Mouse (Mus musculus): ENCODE results near the gene Egfl8.

Egfl8 gene

DNA sequence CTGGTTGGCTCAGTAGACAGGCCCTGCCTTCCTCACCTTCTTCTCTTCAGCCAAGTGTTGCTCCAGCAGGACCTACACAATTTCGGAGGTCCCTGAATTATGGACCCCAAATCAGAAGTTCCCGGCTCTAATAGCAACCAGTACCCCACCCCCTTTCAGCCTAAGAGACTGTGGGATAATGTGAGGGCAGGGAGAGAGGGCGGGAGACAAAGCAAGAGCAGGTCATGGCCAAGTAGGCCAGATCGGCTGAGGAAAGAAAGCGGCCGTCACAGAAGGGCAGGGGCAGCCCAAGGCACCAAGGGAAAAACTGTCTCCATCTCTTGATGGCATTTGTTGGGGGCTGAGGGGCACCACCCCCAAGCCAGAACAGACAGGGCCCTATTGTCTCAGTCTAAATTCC lies at the start of gene Egfl8:
Gene Egfl8, minus strand, starts transcription at position 101 of the 400 bp plus-strand sequence.
- TF ChIP-seq GATA4 (IDR thresholded peaks at IDR 0.05; ENCODE audit: insufficient replicate concordance, low read length) = no peak

DNA sequence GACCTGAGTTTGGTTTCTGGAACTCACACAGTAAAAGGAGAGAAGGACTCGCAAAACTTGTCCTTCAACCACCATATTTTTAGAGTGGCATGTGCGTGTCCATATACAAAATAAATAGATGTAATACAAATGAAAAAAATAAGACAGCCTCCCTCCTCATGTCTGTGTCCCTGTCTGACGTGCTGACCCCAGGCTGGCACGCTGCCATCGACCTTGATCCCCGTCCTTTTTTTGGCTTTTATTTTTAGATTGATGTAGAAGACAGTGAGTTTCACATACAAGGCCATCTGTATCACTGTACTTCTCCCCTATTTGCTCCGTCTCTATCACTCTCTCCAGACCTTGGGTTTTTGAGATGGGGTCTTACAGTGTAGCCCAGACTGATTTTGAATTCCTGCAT lies 48.7 kb upstream of the Egfl8 start:
- no peak for TF ChIP-seq GATA4 (IDR thresholded peaks at IDR 0.05; ENCODE audit: insufficient replicate concordance, low read length)

DNA sequence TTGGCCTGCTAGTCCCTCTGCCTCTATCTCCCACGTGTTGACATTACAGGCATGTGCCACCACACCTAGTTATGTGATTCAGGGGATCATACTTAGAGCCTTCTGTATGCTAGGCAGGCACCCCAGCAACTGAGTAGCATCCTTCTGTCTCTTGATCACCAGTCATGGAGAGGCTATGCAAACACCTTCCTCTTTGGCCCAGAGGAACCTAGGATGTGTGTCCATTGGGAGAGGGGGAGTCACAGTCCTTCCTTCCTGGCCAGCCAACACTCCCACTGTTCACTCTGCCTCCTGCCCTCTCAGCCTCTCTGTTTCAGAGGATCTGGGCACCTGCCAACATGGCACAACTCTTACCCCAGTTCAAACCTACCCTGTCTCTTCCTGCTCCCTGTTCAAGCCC lies 47.8 kb upstream of the Egfl8 start:
- TF ChIP-seq GATA4 (IDR thresholded peaks at IDR 0.05; ENCODE audit: insufficient replicate concordance, low read length) = no peak

DNA sequence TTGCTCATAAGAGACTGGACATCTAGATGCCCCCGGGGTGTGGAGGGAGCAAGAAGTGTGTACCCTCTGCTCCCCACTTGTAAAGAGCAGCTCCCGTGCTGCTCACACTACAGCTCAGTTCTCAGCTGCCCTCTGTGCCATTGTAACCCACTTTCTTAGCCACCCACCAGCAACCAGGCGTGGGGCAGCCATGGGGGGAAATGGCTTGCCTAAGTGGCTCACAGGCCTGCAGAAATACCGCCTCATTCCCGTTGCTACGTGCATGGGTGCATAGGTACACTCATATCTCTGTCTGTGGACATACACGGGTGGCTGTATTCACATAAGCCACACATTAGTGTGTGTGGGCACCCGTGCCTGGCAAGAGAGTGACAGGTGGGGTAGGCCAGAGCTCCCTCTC lies 47.2 kb upstream of the Egfl8 start:
- TF ChIP-seq GATA4 (IDR thresholded peaks at IDR 0.05; ENCODE audit: insufficient replicate concordance, low read length) = no peak

DNA sequence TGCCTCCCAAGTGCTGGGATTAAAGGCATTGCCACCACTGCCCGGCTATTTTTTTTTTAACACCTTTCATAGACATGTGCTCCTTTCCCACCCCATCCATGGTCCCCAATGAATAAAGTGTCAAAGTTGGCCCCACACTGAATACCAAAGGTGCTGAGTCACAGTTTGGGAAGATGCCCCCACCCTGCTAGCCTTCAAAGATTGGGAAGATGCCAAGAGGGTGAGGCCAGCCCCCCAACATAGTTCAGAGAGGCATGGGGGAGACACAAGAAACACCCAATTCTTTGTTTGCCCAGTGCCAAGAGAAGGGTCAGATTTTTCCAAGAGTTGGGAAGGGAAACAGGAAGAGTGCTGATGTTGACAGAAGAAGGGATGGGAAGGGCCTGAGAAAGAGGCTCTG lies 46.7 kb upstream of the Egfl8 start:
- no peak for TF ChIP-seq GATA4 (IDR thresholded peaks at IDR 0.05; ENCODE audit: insufficient replicate concordance, low read length)

DNA sequence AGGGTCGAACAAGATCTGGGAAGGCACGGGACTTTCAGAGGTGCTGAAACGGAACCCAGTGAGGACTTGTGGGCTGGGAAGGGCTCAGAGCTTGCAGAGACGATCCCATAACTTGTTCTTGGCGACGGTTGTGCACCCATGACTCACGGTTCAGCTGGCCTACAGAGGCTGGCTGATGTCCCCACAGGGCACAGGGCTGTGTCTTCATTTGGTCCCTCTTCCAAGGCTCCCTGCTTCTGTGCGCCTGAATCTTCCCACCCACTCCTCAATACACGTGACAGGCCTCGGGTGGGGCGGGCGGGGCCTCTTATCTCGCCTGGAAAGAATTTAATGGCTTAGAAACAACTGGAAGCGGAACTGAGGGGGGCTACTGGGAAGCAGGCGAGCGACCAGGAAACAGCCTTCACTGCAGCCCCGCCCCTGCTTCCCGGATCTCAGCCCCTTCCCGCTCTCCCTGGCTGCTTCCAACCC lies 45.4 kb upstream of the Egfl8 start:
- peak; percentile 75; the same call in 1 of the 2 replicates for TF ChIP-seq GATA4 (IDR thresholded peaks at IDR 0.05; ENCODE audit: insufficient replicate concordance, low read length)

DNA sequence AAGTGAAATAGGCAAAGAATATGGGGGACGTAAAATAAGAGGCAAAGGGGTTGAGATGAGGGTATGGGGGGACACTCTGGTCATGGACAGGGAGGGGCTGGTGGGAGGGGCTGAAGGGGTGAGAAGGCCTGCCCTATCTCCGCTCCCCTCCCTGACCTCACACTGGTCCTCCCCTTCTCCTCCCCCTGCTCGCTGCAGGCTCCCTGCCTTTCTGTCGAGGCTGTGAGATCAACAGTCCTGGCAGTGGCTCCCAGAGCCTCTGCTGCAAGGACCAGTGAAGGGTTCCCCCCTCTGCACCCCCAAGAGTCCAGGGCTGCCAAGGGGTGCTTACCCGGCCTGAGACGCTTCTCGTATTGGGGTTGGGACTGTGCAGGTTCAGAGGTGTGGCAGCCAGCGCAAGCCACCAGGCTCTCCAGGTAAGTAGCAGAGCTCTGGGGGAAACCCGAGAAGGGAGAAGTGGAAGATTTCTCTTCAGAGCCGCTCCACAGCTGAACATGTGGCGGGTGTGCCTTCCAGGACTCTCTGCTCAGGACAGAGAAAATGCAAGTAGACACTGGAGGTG lies 44.6 kb upstream of the Egfl8 start:
- TF ChIP-seq GATA4 (IDR thresholded peaks at IDR 0.05; ENCODE audit: insufficient replicate concordance, low read length) = no peak; the same call in 1 of the 2 replicates

DNA sequence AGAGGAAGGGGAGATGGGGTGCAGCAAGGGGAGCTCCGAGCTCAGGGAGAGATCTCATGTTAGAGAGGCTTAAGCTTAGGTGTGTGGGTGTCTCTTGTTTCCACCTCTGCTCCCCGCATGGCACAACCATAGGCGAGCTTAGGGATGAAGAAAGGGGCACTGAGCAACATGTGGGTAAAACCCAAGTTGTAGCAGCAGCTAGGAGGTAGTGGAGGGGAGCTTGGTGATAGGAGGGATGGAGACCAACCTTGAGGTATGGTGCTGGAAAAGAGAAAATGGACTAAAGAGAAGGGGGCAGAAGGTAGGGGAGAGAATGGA lies 44.1 kb upstream of the Egfl8 start:
- no peak for TF ChIP-seq GATA4 (IDR thresholded peaks at IDR 0.05; ENCODE audit: insufficient replicate concordance, low read length)

DNA sequence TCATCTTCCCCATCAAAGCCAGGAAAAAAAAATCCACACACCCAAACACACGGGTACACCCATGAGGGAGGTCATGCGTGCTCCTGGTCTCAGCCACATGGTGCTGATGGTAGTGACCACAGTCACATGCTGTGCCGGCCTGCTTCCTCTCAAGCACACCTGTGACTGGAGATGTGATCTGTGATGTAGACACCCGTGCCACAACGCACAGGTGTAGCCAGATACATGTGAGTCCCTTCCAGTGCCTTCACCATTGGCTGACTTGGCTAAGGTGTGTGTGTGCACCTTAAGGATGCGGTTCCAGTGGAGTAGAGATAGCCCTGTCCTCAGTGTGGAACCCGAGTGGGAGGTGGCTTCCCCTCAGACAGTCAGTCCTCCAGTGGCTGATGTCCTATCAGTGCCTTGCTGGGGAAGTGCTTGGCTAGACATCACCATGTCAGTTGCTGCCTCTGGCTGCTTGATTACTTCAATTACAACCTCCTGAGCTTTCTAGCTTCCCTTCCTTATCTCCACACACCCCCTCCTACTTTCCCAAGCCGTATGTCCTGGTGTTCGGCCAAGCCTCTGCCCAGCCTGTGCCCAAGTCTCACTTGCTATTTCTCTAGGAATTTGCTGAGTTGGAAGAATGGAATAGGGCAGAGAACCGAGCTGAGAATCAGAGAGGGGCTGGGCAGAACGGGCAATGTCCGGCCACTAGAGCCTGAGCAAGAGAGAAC lies 43.6 kb upstream of the Egfl8 start:
- TF ChIP-seq GATA4 (IDR thresholded peaks at IDR 0.05; ENCODE audit: insufficient replicate concordance, low read length) = peak; percentile 36; the same call in 1 of the 2 replicates

DNA sequence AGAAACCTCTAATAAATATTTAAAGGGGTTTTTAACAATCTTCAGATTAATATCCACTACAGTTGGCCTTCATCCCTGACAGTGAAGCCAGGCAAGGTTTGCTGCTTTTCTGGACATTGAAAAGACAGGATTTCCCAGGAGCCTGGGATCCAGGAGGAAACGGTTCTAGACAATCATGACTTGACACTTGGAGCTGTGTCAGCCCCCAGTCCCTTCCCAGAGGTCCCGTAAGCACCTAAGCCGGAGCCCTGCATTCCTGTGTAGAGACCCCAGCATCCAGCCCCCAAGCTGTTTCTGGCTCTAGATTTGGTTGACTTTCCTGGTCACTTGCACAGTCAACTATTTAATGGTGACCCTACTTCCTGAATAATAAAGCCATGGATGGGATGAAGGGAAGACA lies 42.8 kb upstream of the Egfl8 start:
- TF ChIP-seq GATA4 (IDR thresholded peaks at IDR 0.05; ENCODE audit: insufficient replicate concordance, low read length) = no peak

DNA sequence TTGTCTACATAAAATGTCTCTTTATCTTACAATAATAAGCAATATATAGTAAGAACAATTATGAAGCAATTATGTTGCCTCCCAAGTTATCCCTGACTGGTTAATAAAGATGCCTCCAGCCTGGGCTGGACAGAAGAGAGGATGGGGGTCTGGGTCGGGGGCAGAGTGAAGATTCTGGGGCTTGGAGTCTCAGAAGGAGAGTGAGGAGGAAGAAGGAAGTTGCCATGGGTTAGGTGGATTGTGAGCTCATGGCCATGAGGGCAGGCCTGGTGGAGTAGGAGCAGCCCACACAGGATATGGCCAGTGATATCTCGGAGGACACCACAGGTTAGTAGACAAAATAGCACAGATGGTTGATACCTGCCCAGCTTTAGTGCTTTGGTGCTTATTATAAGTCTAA lies 42.4 kb upstream of the Egfl8 start:
- TF ChIP-seq GATA4 (IDR thresholded peaks at IDR 0.05; ENCODE audit: insufficient replicate concordance, low read length) = no peak

DNA sequence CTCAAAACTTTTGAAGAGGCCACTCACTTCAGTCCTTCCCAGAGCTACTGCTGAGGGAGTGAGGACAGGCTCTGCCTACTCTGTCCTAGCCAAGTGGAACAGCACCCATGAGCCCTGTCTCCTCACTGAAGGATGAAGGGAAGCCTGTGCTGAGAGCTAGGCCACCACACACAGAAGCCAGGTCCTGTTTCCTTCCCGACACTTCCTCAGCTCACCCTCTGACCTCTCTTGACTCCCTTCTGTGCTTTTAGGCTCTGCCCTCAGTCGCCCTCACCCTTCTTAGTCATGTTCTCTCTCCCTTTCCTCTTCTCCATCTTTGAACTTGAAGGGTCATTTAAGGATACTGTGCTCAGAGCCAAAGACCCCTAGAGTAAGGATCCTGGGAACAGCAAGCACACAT lies 41.5 kb upstream of the Egfl8 start:
- TF ChIP-seq GATA4 (IDR thresholded peaks at IDR 0.05; ENCODE audit: insufficient replicate concordance, low read length) = no peak

DNA sequence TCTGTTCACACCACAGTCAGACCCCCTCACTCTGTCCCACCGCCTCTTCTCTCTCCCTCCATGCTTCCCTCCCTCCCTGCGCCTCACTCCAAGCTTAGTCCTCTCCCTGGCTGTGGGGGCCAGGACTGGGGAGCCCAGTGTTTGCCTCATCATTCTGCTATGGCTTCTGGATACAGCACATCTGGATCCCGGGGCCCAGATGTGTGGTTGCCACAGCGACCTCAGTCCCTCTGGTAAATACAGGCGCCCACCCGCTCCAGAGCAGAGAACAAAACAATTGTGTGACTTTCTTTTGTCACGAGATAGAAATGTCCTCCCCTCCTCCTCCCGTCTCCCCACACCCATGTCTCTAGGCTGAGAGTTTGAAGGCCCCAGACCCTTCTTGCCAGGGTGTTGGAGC lies 40.9 kb upstream of the Egfl8 start:
- no peak for TF ChIP-seq GATA4 (IDR thresholded peaks at IDR 0.05; ENCODE audit: insufficient replicate concordance, low read length)

DNA sequence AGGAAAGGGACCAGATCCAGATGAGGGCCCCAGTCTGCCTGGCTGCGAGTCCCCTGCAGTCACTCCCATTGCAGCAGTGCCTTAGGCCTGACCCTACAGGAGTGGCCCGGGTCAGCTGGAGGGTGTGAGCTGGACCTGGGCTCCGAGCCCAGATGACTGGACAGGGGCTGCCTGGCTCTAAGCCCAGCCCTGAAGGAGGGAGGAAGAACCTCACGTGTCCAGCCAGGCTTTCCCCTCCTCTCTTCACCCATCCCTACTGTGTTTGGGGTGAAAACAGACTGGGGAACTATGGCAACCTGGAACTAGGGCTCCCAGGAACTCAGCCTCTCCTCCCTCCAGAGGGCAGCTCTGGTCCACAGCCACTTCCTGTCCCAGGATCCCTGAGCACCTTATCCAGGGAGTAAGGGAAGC lies 39.8 kb upstream of the Egfl8 start:
- TF ChIP-seq GATA4 (IDR thresholded peaks at IDR 0.05; ENCODE audit: insufficient replicate concordance, low read length) = no peak; the same call in 1 of the 2 replicates

DNA sequence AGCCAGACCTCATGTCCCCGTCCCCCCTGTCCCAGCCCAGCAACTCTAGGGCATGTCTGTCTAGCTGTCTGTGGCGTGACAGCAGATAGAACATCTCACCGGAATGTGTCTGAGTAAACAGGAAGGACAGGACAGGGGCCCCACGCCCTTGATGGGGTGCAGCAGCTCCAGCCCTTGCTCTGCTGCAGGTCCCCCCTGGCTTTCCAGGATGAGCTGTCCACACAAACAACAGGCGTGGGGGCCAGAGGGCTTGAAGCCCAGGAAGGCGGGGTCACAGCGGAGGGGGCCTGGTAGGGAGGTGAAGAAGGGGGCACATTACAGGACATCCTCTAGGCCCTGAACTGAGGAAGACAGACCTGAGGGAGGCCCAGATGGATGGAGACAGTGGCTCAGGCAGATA lies 39.4 kb upstream of the Egfl8 start:
- no peak; the same call in 1 of the 2 replicates for TF ChIP-seq GATA4 (IDR thresholded peaks at IDR 0.05; ENCODE audit: insufficient replicate concordance, low read length)

DNA sequence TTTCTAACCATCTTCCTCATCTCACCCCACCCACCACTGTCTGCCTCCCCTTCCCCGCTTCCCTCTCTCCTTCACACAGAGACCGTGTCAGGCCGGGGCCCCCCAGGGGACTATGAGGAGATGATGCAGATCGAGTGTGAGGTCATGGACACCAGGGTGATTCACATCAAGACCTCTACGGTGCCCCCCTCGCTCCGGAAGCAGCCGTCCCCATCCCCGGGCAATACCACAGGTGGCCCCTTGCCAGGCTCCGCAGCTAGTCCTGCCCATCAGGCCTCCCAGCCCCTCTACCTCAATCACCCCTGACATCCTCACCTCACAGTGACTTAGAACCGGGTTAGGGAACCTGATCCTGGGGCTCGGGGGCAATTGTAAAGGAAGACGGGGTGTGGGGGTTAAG lies 38.6 kb upstream of the Egfl8 start:
- TF ChIP-seq GATA4 (IDR thresholded peaks at IDR 0.05; ENCODE audit: insufficient replicate concordance, low read length) = no peak

DNA sequence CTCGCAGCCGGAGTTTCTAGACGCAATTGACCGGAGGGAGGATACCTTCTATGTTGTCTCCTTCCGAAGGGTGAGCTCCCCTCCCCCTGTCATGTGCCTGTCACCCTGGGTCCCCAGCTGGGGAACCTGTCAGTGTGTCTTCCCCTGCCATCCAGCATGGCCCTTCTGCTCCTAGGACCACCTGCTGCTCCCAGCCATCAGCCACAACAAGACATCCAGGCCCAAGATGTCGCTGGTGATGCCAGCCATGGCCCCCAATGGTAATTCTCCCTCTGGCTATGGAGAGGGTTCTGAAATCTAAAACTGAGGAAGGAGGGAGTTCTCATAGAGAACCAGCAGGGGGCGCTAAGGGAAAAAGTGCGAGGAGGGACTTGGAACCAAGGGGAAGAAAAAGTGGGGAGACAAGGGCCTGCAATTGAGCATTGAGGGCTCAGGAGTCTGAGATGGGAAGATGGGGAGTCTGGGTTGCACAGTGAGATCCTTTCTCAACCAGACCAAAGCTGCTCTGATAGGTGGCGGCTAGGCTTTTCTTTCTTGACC lies 38.0 kb upstream of the Egfl8 start:
- no peak for TF ChIP-seq GATA4 (IDR thresholded peaks at IDR 0.05; ENCODE audit: insufficient replicate concordance, low read length)

Measured in liver, adult (tissue).